Mouse (Mus musculus) forebrain, embryonic 11.5 days (tissue): ENCODE data around the gene Cdipt. TPM values are rescaled to one million over a fixed set of nuclear protein-coding genes. Genes with fewer than 3 reads are reported as not detected.

ENCODE experiments used
- ATAC-seq: fragments of 200-750 bp; cut with Nextera tagmentation; replicated peaks from 2 replicates; pipeline ENCODE4 v1.8.0; 2017; ENCODE audit warnings: moderate TSS enrichment; ENCODE audit not compliant: low FRiP score
- DNase-seq: peaks from one replicate; pipeline ENCODE4 v3.0.0-alpha.2; 2017; ENCODE audit warnings: low spot score
- H3K27ac ChIP-seq: fragments of 300-500 bp; sonication (generic); 2 replicates; pipeline ENCODE4 v1.5.1; 2014; ENCODE audit warnings: low read depth, low read length
- H3K27me3 ChIP-seq: fragments of 300-500 bp; sonication (generic); 2 replicates; pipeline ENCODE4 v1.6.1; 2014; ENCODE audit warnings: mild to moderate bottlenecking, low read length, mixed read lengths; ENCODE audit not compliant: control insufficient read depth, insufficient read depth
- H3K36me3 ChIP-seq: fragments of 300-500 bp; sonication (generic); 2 replicates; pipeline ENCODE4 v1.6.1; 2014; ENCODE audit warnings: mild to moderate bottlenecking, low read length, moderate library complexity, mixed read lengths; ENCODE audit not compliant: control insufficient read depth, insufficient read depth
- H3K4me1 ChIP-seq: fragments of 300-500 bp; sonication (generic); replicated peaks from 2 replicates; pipeline ENCODE4 v1.6.1; 2014; ENCODE audit warnings: low read length, mixed read lengths; ENCODE audit not compliant: control insufficient read depth, insufficient read depth
- H3K4me2 ChIP-seq: fragments of 300-500 bp; sonication (generic); 2 replicates; pipeline ENCODE4 v1.6.1; 2014; ENCODE audit warnings: low read depth, mild to moderate bottlenecking, low read length, moderate library complexity, mixed read lengths; ENCODE audit not compliant: severe bottlenecking
- H3K4me3 ChIP-seq: fragments of 300-500 bp; sonication (generic); 2 replicates; pipeline ENCODE4 v1.5.1; 2014; ENCODE audit warnings: low read depth, low read length
- H3K9ac ChIP-seq: fragments of 300-500 bp; sonication (generic); 2 replicates; pipeline ENCODE4 v1.6.1; 2014; ENCODE audit warnings: low read length
- H3K9me3 ChIP-seq: fragments of 300-500 bp; sonication (generic); 2 replicates; pipeline ENCODE4 v1.6.1; 2016; ENCODE audit warnings: low read length, mixed read lengths; ENCODE audit not compliant: control insufficient read depth
- WGBS: fragments of 180-500 bp; shearing (Covaris S2); extraction: QIAGEN DNeasy Blood & Tissue Kit; methylation state at CpG from one replicate; pipeline ENCODE4 v1.1.7; 2014; 5-methylcytosine and 5-hydroxymethylcytosine counted together
- polyA plus RNA-seq: library from polyadenylated mRNA; unstranded; fragments of >200 nt; fragmentation: Nextera tagmentation; extraction: Ambion mirVana; gene quantifications from 2 replicates; pipeline ENCODE4 v1.2.1, GENCODE M21; 2014

Cdipt gene
- polyA plus RNA-seq, 1 experiment from 2014 or later: 68.0 TPM

DNA sequence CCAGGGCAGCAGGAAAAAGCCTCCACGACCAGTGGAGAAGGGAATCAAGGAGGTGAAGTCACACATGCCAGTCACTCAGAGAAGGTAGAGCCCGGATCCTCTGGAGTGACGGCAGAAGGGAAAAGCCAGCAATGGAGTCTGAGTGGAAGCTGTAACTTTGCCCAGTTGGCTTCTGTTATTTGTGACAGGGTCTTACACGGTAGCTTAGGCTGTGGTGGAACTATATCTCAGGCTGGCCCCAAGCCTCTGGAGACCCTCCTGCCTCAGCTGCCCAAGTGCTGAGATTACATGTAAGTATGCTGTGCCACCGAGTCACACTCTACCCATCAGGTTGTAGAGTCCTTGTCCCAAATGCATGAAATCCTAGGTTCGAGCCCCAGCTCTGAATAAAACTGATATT, 37.7 kb downstream of the Cdipt start:
- 96% methylated on average over 6 of the region's 6 CpGs for WGBS
- no peak overlapping the region for H3K9ac ChIP-seq
- DNase-seq (no peak), ATAC-seq (no peak)
- no peak overlapping the region for H3K4me3 ChIP-seq
- H3K27me3 ChIP-seq: no peaks in the 10 kb centered on the region
- H3K36me3 ChIP-seq: peaks cover 2% of the 10 kb centered on the region
- H3K4me2 ChIP-seq: no peak overlapping the region
- no peak overlapping the region for H3K27ac ChIP-seq
- peaks cover 6% of the 10 kb centered on the region for H3K4me1 ChIP-seq
- no peaks in the 10 kb centered on the region for H3K9me3 ChIP-seq

DNA sequence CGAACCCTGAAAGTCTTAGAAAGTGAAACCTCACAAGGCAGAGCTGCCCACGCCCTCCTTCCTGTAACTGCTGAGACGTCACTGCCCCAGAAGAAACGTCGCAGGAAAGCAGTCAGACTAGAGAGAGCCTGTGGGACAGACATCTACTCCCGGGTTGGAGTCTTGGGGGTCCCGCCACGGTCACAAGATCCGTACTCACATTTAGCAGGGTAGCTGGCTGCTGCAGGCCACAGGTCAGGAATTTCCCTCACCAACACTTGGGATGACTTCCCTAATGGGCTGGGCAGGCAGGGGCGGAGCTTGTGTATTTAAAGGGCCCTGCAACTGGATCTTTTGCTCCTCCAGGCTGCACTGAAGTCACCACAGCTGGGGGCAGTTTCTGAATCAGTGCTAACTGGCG, 38.6 kb downstream of the Cdipt start, which contains the start of gene Mvp:
Mvp (minus strand) TSS at position 302 of the 400 bp plus-strand sequence.
- Histone ChIP-seq H3K4me1 (peaks cover 9% of the 10 kb centered on the region), H3K4me2 (0 out of 2 replicates have a peak within 1 kb of the TSS, but pooled peaks have one; percentile 6), H3K27ac (no peak within 1 kb of the TSS), H3K4me3 (no peak within 1 kb of the TSS; the same call in 1 of the 2 replicates), H3K9me3 (no peaks in the 10 kb centered on the region), H3K36me3 (peaks cover 2% of the 10 kb centered on the region), H3K27me3 (no peaks in the 10 kb centered on the region), H3K9ac (no peak within 1 kb of the TSS)
- DNase-seq (no peak), ATAC-seq (no peak)
- WGBS: 77% methylated on average over 11 of the region's 11 CpGs

DNA sequence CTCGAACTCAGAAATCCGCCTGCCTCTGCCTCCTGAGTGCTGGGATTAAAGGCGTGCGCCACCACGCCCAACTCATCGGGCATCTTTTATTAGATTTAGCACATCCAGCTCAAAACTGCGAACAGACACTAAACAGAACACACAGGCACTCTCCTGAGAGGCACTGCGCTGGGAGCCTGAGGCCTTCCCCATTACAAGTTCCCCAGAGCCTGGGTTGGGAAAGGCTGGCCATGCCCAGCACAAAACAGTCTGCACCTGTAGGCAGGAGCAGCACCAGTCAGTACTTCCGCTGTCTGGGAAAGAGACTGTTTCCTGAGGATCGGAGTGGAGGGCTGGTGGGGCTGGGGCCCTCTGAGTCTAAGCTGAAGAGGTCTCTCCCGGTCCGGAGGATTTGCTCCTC, 39.3 kb downstream of the Cdipt start:
- no peak for DNase-seq
- no peak for ATAC-seq
- Histone ChIP-seq H3K4me2 (no peak overlapping the region), H3K27ac (no peak overlapping the region), H3K9me3 (no peaks in the 10 kb centered on the region), H3K9ac (no peak overlapping the region), H3K4me3 (no peak overlapping the region), H3K4me1 (peaks cover 9% of the 10 kb centered on the region), H3K36me3 (peaks cover 2% of the 10 kb centered on the region), H3K27me3 (no peaks in the 10 kb centered on the region)
- 92% methylated on average over 12 of the region's 12 CpGs for WGBS

DNA sequence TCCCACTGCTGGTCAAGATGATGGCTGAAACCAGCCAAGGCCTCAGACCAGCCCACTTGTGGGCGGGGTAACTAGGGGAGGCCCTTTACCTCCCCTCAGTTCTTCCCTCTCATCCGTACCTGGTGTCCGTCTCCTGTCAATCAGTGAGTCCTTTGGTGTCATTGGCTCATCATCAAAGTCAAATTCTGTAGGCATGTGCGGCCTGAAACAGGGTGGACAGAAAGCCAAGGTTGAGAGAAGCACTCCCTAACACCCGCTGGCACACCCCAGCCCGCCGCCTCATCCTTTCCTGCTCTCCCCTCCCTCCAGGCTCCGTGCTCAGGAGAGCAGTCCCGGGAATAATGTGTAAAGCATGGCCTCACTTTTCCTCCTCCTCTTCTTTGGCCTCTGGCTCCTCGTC, 40.4 kb downstream of the Cdipt start:
- H3K27me3 ChIP-seq: no peaks in the 10 kb centered on the region
- peak overlapping the region; percentile 93 for H3K27ac ChIP-seq
- peak overlapping the region; percentile 96 for H3K4me2 ChIP-seq
- 3% methylated on average over 10 of the region's 10 CpGs for WGBS
- peak; percentile 63 for DNase-seq
- peak overlapping the region; percentile 94 for H3K9ac ChIP-seq
- H3K36me3 ChIP-seq: peaks cover 2% of the 10 kb centered on the region
- no peaks in the 10 kb centered on the region for H3K9me3 ChIP-seq
- peak overlapping the region; percentile 77 for H3K4me3 ChIP-seq
- peaks cover 11% of the 10 kb centered on the region for H3K4me1 ChIP-seq
- ATAC-seq: no peak; the same call in 1 of the 2 replicates

DNA sequence TGATC, 40.6 kb downstream of the Cdipt start, which contains the start of gene Pagr1b:
Pagr1b (minus strand) TSS at position 4 of the 5 bp plus-strand sequence.
- Histone ChIP-seq H3K4me1 (peaks cover 13% of the 10 kb centered on the region), H3K4me2 (peak within 1 kb of the TSS; percentile 96), H3K27me3 (no peaks in the 10 kb centered on the region), H3K9me3 (no peaks in the 10 kb centered on the region), H3K27ac (peak within 1 kb of the TSS; percentile 93), H3K4me3 (peak within 1 kb of the TSS; percentile 77), H3K9ac (peak within 1 kb of the TSS; percentile 94), H3K36me3 (peaks cover 2% of the 10 kb centered on the region)
- DNase-seq: no peak
- ATAC-seq: no peak

DNA sequence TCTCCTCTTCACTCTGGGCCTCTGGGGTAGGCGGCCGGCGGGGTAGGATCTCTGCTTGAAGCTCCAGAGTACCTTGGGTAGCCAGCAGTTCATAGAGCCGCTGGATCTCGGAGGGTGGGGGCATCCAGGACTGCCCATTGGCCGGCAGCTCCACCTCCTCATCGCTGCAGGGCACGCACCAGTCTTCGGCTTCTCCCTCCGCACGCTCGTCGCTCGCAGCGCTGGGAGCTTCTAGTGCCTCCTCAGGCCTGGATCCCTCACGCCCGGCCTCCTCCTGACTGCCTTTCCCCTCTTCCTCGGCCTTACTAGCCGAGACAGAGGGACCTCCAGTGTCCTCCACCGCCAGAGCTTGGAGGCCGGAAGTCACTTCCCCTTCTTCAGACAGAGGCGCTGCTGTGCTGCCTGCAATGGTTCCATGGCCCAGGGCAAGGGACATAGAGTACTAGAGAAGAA, 40.8 kb downstream of the Cdipt start:
- WGBS: under 1% methylated on average over 22 of the region's 22 CpGs
- H3K36me3 ChIP-seq: peaks cover 2% of the 10 kb centered on the region

DNA sequence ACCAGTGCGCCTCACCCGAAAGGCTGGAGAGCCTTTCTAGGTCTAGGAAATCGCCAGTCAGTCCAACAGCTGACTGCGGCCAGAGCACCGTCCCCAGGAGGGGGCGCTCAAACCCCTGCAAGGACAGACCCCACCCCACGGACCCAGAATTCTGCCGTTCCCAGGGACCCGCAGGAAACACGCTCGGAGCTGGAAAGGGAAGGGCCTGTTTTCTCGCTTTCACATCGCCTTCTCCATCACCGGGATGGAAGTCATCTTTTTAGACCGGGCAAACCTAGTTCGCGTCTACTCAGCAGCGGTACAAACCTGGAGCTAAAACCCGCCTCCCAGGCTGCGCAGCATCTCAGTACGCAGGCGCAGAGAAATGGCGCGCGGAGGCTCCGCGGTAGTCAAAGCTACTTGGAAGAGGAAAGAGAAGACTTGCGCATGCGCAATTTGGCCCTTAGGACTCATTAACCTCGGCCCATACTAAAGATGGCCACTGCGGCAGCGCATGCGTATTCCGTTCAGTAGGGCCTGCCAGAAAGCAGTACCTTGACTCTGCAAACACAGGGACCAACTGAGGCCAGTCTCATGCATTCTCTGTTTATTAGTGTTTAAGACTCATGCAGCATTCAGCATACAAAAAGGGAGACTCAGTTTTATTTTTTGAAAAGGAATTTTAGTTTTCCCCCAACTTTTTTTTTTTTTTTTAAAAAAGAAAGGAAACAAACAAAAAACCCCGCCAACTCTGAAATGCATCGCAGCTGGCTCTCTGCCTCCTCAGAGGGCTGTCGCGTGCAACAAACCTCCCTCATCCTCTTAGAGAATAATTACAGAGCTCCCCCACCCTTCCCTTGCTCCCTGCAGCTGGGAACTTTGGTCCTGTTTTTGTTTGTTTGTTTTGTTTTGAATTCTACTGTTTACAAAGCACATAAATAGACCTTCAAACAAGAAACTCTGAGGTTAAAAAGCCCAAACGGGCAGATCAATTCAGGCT, 41.5 kb downstream of the Cdipt start, which contains the start of gene Pagr1a:
Pagr1a (minus strand) TSS at position 382 of the 979 bp plus-strand sequence.
- 4% methylated on average over 39 of the region's 39 CpGs for WGBS
- H3K27ac ChIP-seq: peak within 1 kb of the TSS; percentile 93
- H3K36me3 ChIP-seq: peaks cover 2% of the 10 kb centered on the region
- H3K4me2 ChIP-seq: peak within 1 kb of the TSS; percentile 96
- H3K4me3 ChIP-seq: peak within 1 kb of the TSS; percentile 77
- peak; percentile 99 for DNase-seq
- H3K4me1 ChIP-seq: peaks cover 19% of the 10 kb centered on the region
- peak; percentile 76 for ATAC-seq
- H3K27me3 ChIP-seq: no peaks in the 10 kb centered on the region
- H3K9ac ChIP-seq: peak within 1 kb of the TSS; percentile 94
- no peaks in the 10 kb centered on the region for H3K9me3 ChIP-seq

More for the DNA sequence above, 40.8 kb downstream of the Cdipt start:
- no peaks in the 10 kb centered on the region for H3K9me3 ChIP-seq
- H3K4me1 ChIP-seq: peaks cover 15% of the 10 kb centered on the region
- H3K4me3 ChIP-seq: peak overlapping the region; percentile 77
- no peaks in the 10 kb centered on the region for H3K27me3 ChIP-seq
- ATAC-seq (peak; percentile 50), DNase-seq (peak; percentile 80)
- H3K4me2 ChIP-seq: peak overlapping the region; percentile 96
- H3K27ac ChIP-seq: peak overlapping the region; percentile 93
- H3K9ac ChIP-seq: peak overlapping the region; percentile 94

DNA sequence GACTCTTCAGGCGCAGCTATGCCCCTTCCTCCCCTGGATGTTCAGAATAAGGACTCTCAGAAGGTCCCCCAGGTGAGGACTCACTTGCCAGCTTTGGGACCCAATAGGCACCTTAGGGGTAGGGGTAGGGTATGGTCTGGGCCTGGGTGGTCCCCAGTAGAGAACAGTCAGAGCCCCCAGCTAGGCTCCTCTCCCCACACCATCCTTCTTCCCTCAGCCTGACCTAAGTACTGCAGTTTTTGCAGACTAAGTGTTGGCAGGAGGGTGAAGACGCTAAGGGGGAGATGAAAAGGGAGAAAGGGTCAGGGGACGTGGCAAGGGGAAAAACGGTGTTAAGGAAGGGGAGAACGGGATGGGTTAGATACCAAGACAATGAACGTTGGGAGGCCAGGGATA, 42.2 kb downstream of the Cdipt start:
- ATAC-seq (no peak), DNase-seq (no peak)
- Histone ChIP-seq H3K4me3 (no peak overlapping the region), H3K36me3 (peaks cover 4% of the 10 kb centered on the region), H3K27ac (0 out of 2 replicates have a peak overlapping the region, but pooled peaks have one; percentile 1), H3K4me2 (no peak overlapping the region), H3K4me1 (peaks cover 24% of the 10 kb centered on the region), H3K9ac (peak overlapping the region; percentile 35), H3K9me3 (no peaks in the 10 kb centered on the region), H3K27me3 (no peaks in the 10 kb centered on the region)
- WGBS: 65% methylated on average over 6 of the region's 6 CpGs
